Mouse (Mus musculus) neural tube, embryonic 11.5 days (tissue): ENCODE results near the gene Stx8. TPM values are rescaled to one million over a fixed set of nuclear protein-coding genes. Genes with fewer than 3 reads are reported as not detected.

Experiments used
- ATAC-seq: fragments of 200-750 bp; cut with Nextera tagmentation; 2 replicates; pipeline ENCODE4 v1.8.0; 2017; ENCODE audit warnings: moderate number of reproducible peaks, mild to moderate bottlenecking, moderate TSS enrichment, moderate library complexity; ENCODE audit not compliant: insufficient read depth, low FRiP score, low TSS enrichment
- DNase-seq: peaks from one replicate; pipeline ENCODE4 v3.0.0-alpha.2; 2015; ENCODE audit warnings: low spot score
- H3K27ac ChIP-seq: fragments of 300-500 bp; sonication (generic); 2 replicates; pipeline ENCODE4 v1.5.1; 2014; ENCODE audit warnings: low read depth, mild to moderate bottlenecking, low read length
- H3K27me3 ChIP-seq: fragments of 300-500 bp; sonication (generic); 2 replicates; pipeline ENCODE4 v1.6.1; 2014; ENCODE audit warnings: mild to moderate bottlenecking, low read length, mixed read lengths; ENCODE audit not compliant: control insufficient read depth, insufficient read depth
- H3K36me3 ChIP-seq: fragments of 300-500 bp; sonication (generic); 2 replicates; pipeline ENCODE4 v1.6.1; 2014; ENCODE audit warnings: mild to moderate bottlenecking, low read length, moderate library complexity, mixed read lengths; ENCODE audit not compliant: control insufficient read depth, insufficient read depth
- H3K4me1 ChIP-seq: fragments of 300-500 bp; sonication (generic); 2 replicates; pipeline ENCODE4 v1.6.1; 2014; ENCODE audit warnings: low read length, mixed read lengths; ENCODE audit not compliant: control insufficient read depth, insufficient read depth
- H3K4me2 ChIP-seq: fragments of 300-500 bp; sonication (generic); 2 replicates; pipeline ENCODE4 v1.6.1; 2014; ENCODE audit warnings: low read depth, mild to moderate bottlenecking, moderate library complexity
- H3K4me3 ChIP-seq: fragments of 300-500 bp; sonication (generic); 2 replicates; pipeline ENCODE4 v1.5.1; 2014; ENCODE audit warnings: low read depth, low read length
- H3K9ac ChIP-seq: fragments of 300-500 bp; sonication (generic); 2 replicates; pipeline ENCODE4 v1.6.1; 2014; ENCODE audit warnings: mild to moderate bottlenecking, low read length
- H3K9me3 ChIP-seq: fragments of 300-500 bp; sonication (generic); 2 replicates; pipeline ENCODE4 v1.6.1; 2016; ENCODE audit warnings: low read length; ENCODE audit not compliant: control insufficient read depth
- WGBS: fragments of 180-500 bp; shearing (Covaris S2); extraction: QIAGEN DNeasy Blood & Tissue Kit; methylation state at CpG from one replicate; pipeline ENCODE4 v1.1.7; 2014; 5-methylcytosine and 5-hydroxymethylcytosine counted together
- polyA plus RNA-seq: library from polyadenylated mRNA; unstranded; fragments of >200 nt; fragmentation: Nextera tagmentation; extraction: Ambion mirVana; gene quantifications from 2 replicates; pipeline ENCODE4 v1.2.1, GENCODE M21; 2014

Gene Stx8
- polyA plus RNA-seq, 1 experiment from 2014 or later: 50.5 TPM

GRCm38 (mm10) chr11:68118679-68119078, 152.7 kb downstream of the Stx8 start:
- no peaks in the 10 kb centered on the region for H3K27me3 ChIP-seq
- ATAC-seq: no peak
- no peak overlapping the region for H3K27ac ChIP-seq
- H3K36me3 ChIP-seq: no peaks in the 10 kb centered on the region
- H3K4me2 ChIP-seq: no peak overlapping the region
- no peak overlapping the region for H3K4me3 ChIP-seq
- H3K4me1 ChIP-seq: peaks cover 9% of the 10 kb centered on the region
- H3K9me3 ChIP-seq: no peaks in the 10 kb centered on the region
- H3K9ac ChIP-seq: no peak overlapping the region
- WGBS: 85% methylated on average over 4 of the region's 4 CpGs
- DNase-seq: no peak

- DNase-seq: no peak
- ATAC-seq: no peak
- no peak overlapping the region for H3K27ac ChIP-seq
- WGBS: 84% methylated on average over 13 of the region's 13 CpGs
- H3K4me3 ChIP-seq: no peak overlapping the region
- H3K36me3 ChIP-seq: no peaks in the 10 kb centered on the region
- H3K9me3 ChIP-seq: no peaks in the 10 kb centered on the region
- no peaks in the 10 kb centered on the region for H3K27me3 ChIP-seq
- no peak overlapping the region for H3K4me2 ChIP-seq
- peaks cover 8% of the 10 kb centered on the region for H3K4me1 ChIP-seq
- H3K9ac ChIP-seq: no peak overlapping the region
These were observed 153.1 kb downstream of the Stx8 start for GRCm38 (mm10) chr11:68119136-68119535.

GRCm38 (mm10) chr11:68121260-68121659, 155.3 kb downstream of the Stx8 start:
- H3K9ac ChIP-seq: no peak overlapping the region
- H3K4me1 ChIP-seq: peaks cover 6% of the 10 kb centered on the region; the same call in 1 of the 2 replicates
- no peak overlapping the region for H3K4me3 ChIP-seq
- H3K9me3 ChIP-seq: no peaks in the 10 kb centered on the region
- H3K4me2 ChIP-seq: no peak overlapping the region
- H3K27me3 ChIP-seq: no peaks in the 10 kb centered on the region
- WGBS: 28% methylated on average over 6 of the region's 6 CpGs
- H3K36me3 ChIP-seq: no peaks in the 10 kb centered on the region
- ATAC-seq (no peak), DNase-seq (no peak)
- no peak overlapping the region for H3K27ac ChIP-seq

- Histone ChIP-seq H3K27me3 (no peaks in the 10 kb centered on the region), H3K9me3 (no peaks in the 10 kb centered on the region), H3K27ac (no peak overlapping the region), H3K9ac (no peak overlapping the region), H3K36me3 (no peaks in the 10 kb centered on the region), H3K4me2 (no peak overlapping the region), H3K4me3 (no peak overlapping the region), H3K4me1 (peaks cover 6% of the 10 kb centered on the region; the same call in 1 of the 2 replicates)
- ATAC-seq: no peak
- 20% methylated on average over 6 of the region's 6 CpGs for WGBS
- DNase-seq: no peak
These were observed 155.7 kb downstream of the Stx8 start for GRCm38 (mm10) chr11:68121660-68122059.

GRCm38 (mm10) chr11:68126071-68126470, 160.1 kb downstream of the Stx8 start:
- Histone ChIP-seq H3K4me1 (peaks cover 3% of the 10 kb centered on the region; the same call in 1 of the 2 replicates), H3K27ac (no peak overlapping the region), H3K27me3 (no peaks in the 10 kb centered on the region), H3K9ac (no peak overlapping the region), H3K9me3 (no peaks in the 10 kb centered on the region), H3K4me3 (no peak overlapping the region), H3K36me3 (no peaks in the 10 kb centered on the region), H3K4me2 (no peak overlapping the region)
- no peak for ATAC-seq
- WGBS: 85% methylated on average over 9 of the region's 9 CpGs
- DNase-seq: no peak

- ATAC-seq: no peak
- no peak overlapping the region for H3K9ac ChIP-seq
- no peak overlapping the region for H3K27ac ChIP-seq
- no peak for DNase-seq
- no peaks in the 10 kb centered on the region for H3K9me3 ChIP-seq
- WGBS: 75% methylated on average over 7 of the region's 7 CpGs
- no peaks in the 10 kb centered on the region for H3K27me3 ChIP-seq
- H3K4me2 ChIP-seq: no peak overlapping the region
- no peaks in the 10 kb centered on the region for H3K36me3 ChIP-seq
- no peaks in the 10 kb centered on the region for H3K4me1 ChIP-seq
- no peak overlapping the region for H3K4me3 ChIP-seq
These were observed 168.5 kb downstream of the Stx8 start for GRCm38 (mm10) chr11:68134494-68134893.

- Histone ChIP-seq H3K9ac (no peak overlapping the region), H3K4me1 (no peaks in the 10 kb centered on the region), H3K27ac (no peak overlapping the region), H3K4me3 (no peak overlapping the region), H3K36me3 (no peaks in the 10 kb centered on the region), H3K27me3 (no peaks in the 10 kb centered on the region), H3K9me3 (no peaks in the 10 kb centered on the region), H3K4me2 (no peak overlapping the region)
- no peak for ATAC-seq
- no peak for DNase-seq
- WGBS: 24% methylated on average over 9 of the region's 9 CpGs
These were observed 169.4 kb downstream of the Stx8 start for GRCm38 (mm10) chr11:68135350-68135749.

GRCm38 (mm10) chr11:68136687-68137086, 170.7 kb downstream of the Stx8 start:
- Histone ChIP-seq H3K4me1 (no peaks in the 10 kb centered on the region), H3K36me3 (no peaks in the 10 kb centered on the region), H3K27me3 (no peaks in the 10 kb centered on the region), H3K4me3 (no peak overlapping the region), H3K9me3 (no peaks in the 10 kb centered on the region), H3K27ac (no peak overlapping the region), H3K9ac (no peak overlapping the region), H3K4me2 (no peak overlapping the region)
- WGBS: 77% methylated on average over 8 of the region's 8 CpGs
- DNase-seq: no peak
- no peak for ATAC-seq

GRCm38 (mm10) chr11:68142296-68142695, 176.3 kb downstream of the Stx8 start:
- Histone ChIP-seq H3K4me3 (no peak overlapping the region), H3K27ac (no peak overlapping the region), H3K4me1 (peaks cover 34% of the 10 kb centered on the region), H3K36me3 (no peaks in the 10 kb centered on the region), H3K27me3 (no peaks in the 10 kb centered on the region), H3K9ac (no peak overlapping the region), H3K9me3 (no peaks in the 10 kb centered on the region), H3K4me2 (no peak overlapping the region)
- 38% methylated on average over 8 of the region's 8 CpGs for WGBS
- DNase-seq: no peak
- no peak for ATAC-seq
